Mouse (Mus musculus): ENCODE results near the gene Cdc123. TPM values are rescaled to one million over a fixed set of nuclear protein-coding genes. Genes with fewer than 3 reads are reported as not detected.
A peak's percentile ranks its signal among the peaks of the same experiment; 100 is the strongest.

Cdc123 gene
- polyA plus RNA-seq, 1 experiment from 2014 or later, result 297 TPM

- Histone ChIP-seq H3K4me2 (no peak overlapping the region), H3K4me1 (no peaks in the 10 kb centered on the region), H3K9me3 (no peaks in the 10 kb centered on the region), H3K9ac (no peak overlapping the region), H3K4me3 (replicated peaks) (no peak overlapping the region), H3K27ac (no peak overlapping the region), H3K36me3 (no peaks in the 10 kb centered on the region), H3K27me3 (replicated peaks) (no peaks in the 10 kb centered on the region)
- WGBS, result 72% methylated on average over 2 of the region's 2 CpGs
- ATAC-seq (ENCODE audit: insufficient read depth, low FRiP score, low read depth), result no peak
Observed at GRCm38 (mm10) chr2:5758569-5758968, 86.4 kb downstream of the Cdc123 start.

- H3K27me3 ChIP-seq (replicated peaks), result no peaks in the 10 kb centered on the region
- H3K9me3 ChIP-seq, result no peaks in the 10 kb centered on the region
- ATAC-seq (ENCODE audit: insufficient read depth, low FRiP score, low read depth), result no peak
- no peak overlapping the region for H3K4me2 ChIP-seq
- H3K4me3 ChIP-seq (replicated peaks), result no peak overlapping the region
- no peak overlapping the region for H3K9ac ChIP-seq
- no peaks in the 10 kb centered on the region for H3K36me3 ChIP-seq
- no peak overlapping the region for H3K27ac ChIP-seq
- H3K4me1 ChIP-seq, result no peaks in the 10 kb centered on the region
- 78% methylated on average over 3 of the region's 3 CpGs for WGBS
Observed at GRCm38 (mm10) chr2:5750872-5751271, 94.1 kb downstream of the Cdc123 start.

GRCm38 (mm10) chr2:5749210-5749609 is 95.8 kb downstream of the Cdc123 start:
- no peak overlapping the region for H3K9ac ChIP-seq
- H3K9me3 ChIP-seq, result no peaks in the 10 kb centered on the region
- 73% methylated on average over 6 of the region's 6 CpGs for WGBS
- no peak overlapping the region for H3K4me3 ChIP-seq (replicated peaks)
- H3K4me2 ChIP-seq, result no peak overlapping the region
- no peaks in the 10 kb centered on the region for H3K4me1 ChIP-seq
- no peak overlapping the region for H3K27ac ChIP-seq
- H3K27me3 ChIP-seq (replicated peaks), result no peaks in the 10 kb centered on the region
- ATAC-seq (ENCODE audit: insufficient read depth, low FRiP score, low read depth), result no peak
- H3K36me3 ChIP-seq, result no peaks in the 10 kb centered on the region

- ATAC-seq (ENCODE audit: insufficient read depth, low FRiP score, low read depth), result 0 out of 2 replicates have a peak, but pooled peaks have one; percentile 14
- Histone ChIP-seq H3K4me1 (no peaks in the 10 kb centered on the region), H3K36me3 (no peaks in the 10 kb centered on the region), H3K27ac (no peak overlapping the region), H3K4me3 (replicated peaks) (no peak overlapping the region), H3K9ac (no peak overlapping the region), H3K27me3 (replicated peaks) (no peaks in the 10 kb centered on the region), H3K9me3 (no peaks in the 10 kb centered on the region), H3K4me2 (no peak overlapping the region)
- 78% methylated on average over 5 of the region's 5 CpGs for WGBS
Observed at GRCm38 (mm10) chr2:5747545-5748043, 97.4 kb downstream of the Cdc123 start.

- no peaks in the 10 kb centered on the region for H3K36me3 ChIP-seq
- ATAC-seq (ENCODE audit: insufficient read depth, low FRiP score, low read depth), result peak; percentile 14; the same call in 1 of the 2 replicates
- H3K4me3 ChIP-seq (replicated peaks), result 0 out of 2 replicates have a peak overlapping the region, but pooled peaks have one; percentile 1
- no peak overlapping the region for H3K9ac ChIP-seq
- peak overlapping the region; percentile 25 for H3K4me2 ChIP-seq
- no peaks in the 10 kb centered on the region for H3K9me3 ChIP-seq
- H3K27ac ChIP-seq, result peak overlapping the region; percentile 42; the same call in 1 of the 2 replicates
- no peaks in the 10 kb centered on the region for H3K4me1 ChIP-seq
- WGBS, result 47% methylated on average over 12 of the region's 12 CpGs
- no peaks in the 10 kb centered on the region for H3K27me3 ChIP-seq (replicated peaks)
Observed at GRCm38 (mm10) chr2:5746529-5746928, 98.4 kb downstream of the Cdc123 start.

Other genes with a start within 250 kb of the Cdc123 start
- gene Camk1d, start 130.6 kb downstream of the Cdc123 start, polyA plus RNA-seq (2015; fragmentation: Nextera tagmentation; extraction: Ambion mirVana), result 17.9 and 18.4 TPM in 2 replicates
- gene Nudt5, start 145 bp downstream of the Cdc123 start, polyA plus RNA-seq (2015; fragmentation: Nextera tagmentation; extraction: Ambion mirVana), result 72.9 and 76.4 TPM in 2 replicates
- 1.0 and 1.6 TPM in 2 replicates for gene Gm13199, start 17.8 kb upstream of the Cdc123 start, polyA plus RNA-seq (2015; fragmentation: Nextera tagmentation; extraction: Ambion mirVana)
- 67.5 and 77.9 TPM in 2 replicates for gene Sec61a2, start 50.3 kb upstream of the Cdc123 start, polyA plus RNA-seq (2015; fragmentation: Nextera tagmentation; extraction: Ambion mirVana)
- gene Dhtkd1, start 97.6 kb upstream of the Cdc123 start, polyA plus RNA-seq (2015; fragmentation: Nextera tagmentation; extraction: Ambion mirVana), result 3.0 and 3.7 TPM in 2 replicates
- 9.5 and 10.2 TPM in 2 replicates for gene Upf2, start 106.3 kb upstream of the Cdc123 start, polyA plus RNA-seq (2015; fragmentation: Nextera tagmentation; extraction: Ambion mirVana)

Data from stomach, embryonic 15.5 days (tissue).